Mouse (Mus musculus) cerebellum, postnatal 10 days (tissue): ENCODE data around the gene Psenen.

Source experiments
- DNase-seq, 2 experiments: peaks; one replicate each; pipeline ENCODE4 v3.0.0; 2021; ENCODE audit warnings: mixed read lengths in 2 of 2

The Psenen gene

GRCm38 (mm10) chr7:30553810-30554584 lies 9.4 kb downstream of the Psenen start:
- DNase-seq = no peak

- DNase-seq = peak; percentile 71 to 72
Measured at GRCm38 (mm10) chr7:30553021-30553589, 10.3 kb downstream of the Psenen start.

GRCm38 (mm10) chr7:30552102-30553020 lies 11.1 kb downstream of the Psenen start, which contains the start of the genes Hspb6 and Proser3:
Gene Hspb6 (plus strand): TSS chr7:30552178.
Gene Proser3 (minus strand): TSS chr7:30552299.
- DNase-seq = peak; percentile 99

- DNase-seq = peak; percentile 76 to 84
Measured at GRCm38 (mm10) chr7:30551445-30552101, 11.9 kb downstream of the Psenen start.

GRCm38 (mm10) chr7:30550603-30551002 lies 12.8 kb downstream of the Psenen start:
- no peak for DNase-seq

GRCm38 (mm10) chr7:30549880-30550279 lies 13.5 kb downstream of the Psenen start:
- DNase-seq = no peak

- DNase-seq = no peak
Measured at GRCm38 (mm10) chr7:30544327-30544726, 19.1 kb downstream of the Psenen start.

- DNase-seq = no peak
Measured at GRCm38 (mm10) chr7:30540572-30540971, 22.9 kb downstream of the Psenen start.

GRCm38 (mm10) chr7:30534633-30535577 lies 28.5 kb downstream of the Psenen start, which contains the start of gene Arhgap33:
Gene Arhgap33 (minus strand): TSS chr7:30535060.
- DNase-seq = peak; percentile 99

GRCm38 (mm10) chr7:30533941-30534632 lies 29.3 kb downstream of the Psenen start:
- no peak for DNase-seq

GRCm38 (mm10) chr7:30532931-30533330 lies 30.5 kb downstream of the Psenen start:
- DNase-seq = peak; percentile 43 to 61

GRCm38 (mm10) chr7:30531291-30531815 lies 32.1 kb downstream of the Psenen start:
- DNase-seq = no peak

GRCm38 (mm10) chr7:30526981-30527380 lies 36.4 kb downstream of the Psenen start:
- DNase-seq = no peak

- DNase-seq = peak in 1 of 2 experiments; percentile 12
Measured at GRCm38 (mm10) chr7:30526399-30526798, 37.0 kb downstream of the Psenen start.

- no peak for DNase-seq
Measured at GRCm38 (mm10) chr7:30525954-30526353, 37.5 kb downstream of the Psenen start.

- no peak for DNase-seq
Measured at GRCm38 (mm10) chr7:30524487-30524886, 38.9 kb downstream of the Psenen start.

GRCm38 (mm10) chr7:30522871-30523270 lies 40.6 kb downstream of the Psenen start:
- no peak for DNase-seq

GRCm38 (mm10) chr7:30520856-30521255 lies 42.6 kb downstream of the Psenen start:
- peak; percentile 79 to 85 for DNase-seq

GRCm38 (mm10) chr7:30520396-30520795 lies 43.0 kb downstream of the Psenen start:
- DNase-seq = peak; percentile 60 to 67

GRCm38 (mm10) chr7:30518325-30518724 lies 45.1 kb downstream of the Psenen start:
- no peak for DNase-seq
